Mouse (Mus musculus): ENCODE measurements around the gene Gm28827. TPM values are rescaled to one million over a fixed set of nuclear protein-coding genes. Genes with fewer than 3 reads are reported as not detected.
"Not testable (repeated sequence)": the region's sequence is repeated elsewhere in the genome, so short reads cannot be mapped to it uniquely, and the experiment has no call there.

Gm28827 gene
- not detected in 2 replicates for polyA plus RNA-seq (2016; fragmentation: Nextera tagmentation; extraction: Ambion mirVana)

DNA sequence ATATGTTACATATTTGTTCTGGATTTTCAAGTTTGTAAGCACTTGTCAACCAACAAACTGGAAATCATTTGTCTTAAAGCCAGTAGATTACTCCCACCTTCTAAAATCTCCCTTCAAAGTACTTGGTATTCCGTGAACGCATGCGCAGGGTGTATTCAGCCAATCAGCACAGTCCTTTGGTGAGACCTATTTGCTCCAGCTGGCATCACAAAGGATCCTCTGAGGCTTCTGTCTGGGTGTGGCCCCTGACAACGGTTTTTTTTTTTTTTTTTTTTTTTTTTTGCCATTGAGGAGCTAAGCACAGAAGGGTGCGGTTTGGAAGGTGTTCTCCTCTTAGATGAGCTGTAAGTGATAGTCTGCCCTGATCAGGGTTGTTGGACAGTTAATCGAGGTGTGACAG lies at the start of gene Gm28827:
Gm28827 (plus strand) TSS at position 301 of the 400 bp plus-strand sequence.
- not testable (repeated sequence) for H3K36me3 ChIP-seq; H3K27me3 ChIP-seq; ATAC-seq (ENCODE audit: insufficient number of reproducible peaks, insufficient read depth, low FRiP score, low TSS enrichment, low read depth); H3K4me3 ChIP-seq (replicated peaks); H3K4me1 ChIP-seq (replicated peaks); H3K4me2 ChIP-seq; H3K9ac ChIP-seq (replicated peaks); H3K9me3 ChIP-seq; H3K27ac ChIP-seq
- WGBS: no CpG with 5 or more reads among the region's 6 CpGs

All from limb, embryonic 12.5 days (tissue).